Mouse (Mus musculus) forebrain, embryonic 13.5 days (tissue): ENCODE data around the gene Slc41a3. TPM values are rescaled to one million over a fixed set of nuclear protein-coding genes. Genes with fewer than 3 reads are reported as not detected.

Source experiments
- microRNA-seq: library from miRNA; unstranded; fragments of <30 nt; microRNA quantifications from one replicate; pipeline ENCODE4, GENCODE M21; 2016
- polyA plus RNA-seq: library from polyadenylated mRNA; unstranded; fragments of >200 nt; fragmentation: Nextera tagmentation; extraction: Ambion mirVana; gene quantifications from 2 replicates; pipeline ENCODE4 v1.2.1, GENCODE M21; 2015

The Slc41a3 gene
- polyA plus RNA-seq, 1 experiment from 2014 or later, result 1.7 TPM

Small RNA genes lying within 50 kb of the gene (microRNA-seq; reads per million reads assigned to microRNA genes)
- not detected for gene Gm24816

Other genes starting within 250 kb of the Slc41a3 start
- gene Zxdc, start 235.2 kb upstream of the Slc41a3 start, polyA plus RNA-seq, result 9.1 and 10.3 TPM in 2 replicates
- 3.1 TPM in 2 replicates for gene Cfap100, start 175.9 kb upstream of the Slc41a3 start, polyA plus RNA-seq
- gene Klf15, start 142.1 kb upstream of the Slc41a3 start, polyA plus RNA-seq, result 6.5 and 7.0 TPM in 2 replicates
- gene Aldh1l1, start 118.3 kb upstream of the Slc41a3 start, polyA plus RNA-seq, result 8.1 and 9.6 TPM in 2 replicates